Mouse (Mus musculus): ENCODE results near the gene Slc28a3.

The Slc28a3 gene

GRCm38 (mm10) chr13:58560497-58561138 is 50.1 kb downstream of the Slc28a3 start:
- peak; percentile 44 for DNase-seq (ENCODE audit: low spot score)

GRCm38 (mm10) chr13:58558216-58558615 is 52.5 kb downstream of the Slc28a3 start:
- no peak for DNase-seq (ENCODE audit: low spot score)

- no peak for DNase-seq (ENCODE audit: low spot score)
These were observed 54.7 kb downstream of the Slc28a3 start for GRCm38 (mm10) chr13:58556018-58556417.

GRCm38 (mm10) chr13:58555561-58555960 is 55.1 kb downstream of the Slc28a3 start:
- no peak for DNase-seq (ENCODE audit: low spot score)

- no peak for DNase-seq (ENCODE audit: low spot score)
These were observed 58.8 kb downstream of the Slc28a3 start for GRCm38 (mm10) chr13:58551924-58552323.

GRCm38 (mm10) chr13:58547570-58547969 is 63.1 kb downstream of the Slc28a3 start:
- DNase-seq (ENCODE audit: low spot score): no peak

DNA sequence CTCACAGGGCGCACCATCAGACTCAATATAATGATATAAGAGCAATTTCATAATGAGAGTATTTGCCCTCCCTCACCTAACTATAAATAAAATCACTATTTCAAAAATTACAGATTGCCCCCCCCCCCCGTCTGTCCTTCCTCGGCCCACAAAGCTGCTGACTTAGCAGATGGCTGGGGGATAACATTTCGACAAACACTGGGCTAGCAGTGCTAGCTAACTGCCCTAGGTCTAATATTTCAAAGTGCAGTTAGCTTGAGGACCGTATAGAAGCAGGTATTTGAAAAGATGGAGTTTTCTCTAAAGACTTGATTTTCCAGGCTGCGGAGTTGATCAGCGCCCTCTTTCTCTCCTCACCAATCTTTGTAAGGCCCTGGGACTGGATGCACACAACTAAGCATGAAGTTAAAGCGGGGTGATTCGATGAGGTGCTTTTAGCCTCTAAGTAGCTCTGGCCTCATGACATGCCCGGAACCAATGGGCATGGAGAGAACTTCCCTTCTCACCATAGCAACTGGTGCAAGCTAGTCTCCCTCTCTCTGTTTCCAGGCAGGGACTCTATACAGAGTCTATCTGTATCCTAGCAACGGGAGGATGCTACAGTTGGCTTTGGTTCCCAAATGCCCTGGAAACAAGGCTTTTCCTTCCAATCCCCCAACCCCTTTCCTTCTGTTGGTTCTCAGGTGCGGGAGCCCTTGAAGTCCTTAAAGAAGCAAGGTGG is 66.8 kb downstream of the Slc28a3 start:
- DNase-seq (ENCODE audit: low spot score): no peak

- DNase-seq (ENCODE audit: low spot score): no peak
These were observed 67.6 kb downstream of the Slc28a3 start for GRCm38 (mm10) chr13:58543066-58543465.

DNA sequence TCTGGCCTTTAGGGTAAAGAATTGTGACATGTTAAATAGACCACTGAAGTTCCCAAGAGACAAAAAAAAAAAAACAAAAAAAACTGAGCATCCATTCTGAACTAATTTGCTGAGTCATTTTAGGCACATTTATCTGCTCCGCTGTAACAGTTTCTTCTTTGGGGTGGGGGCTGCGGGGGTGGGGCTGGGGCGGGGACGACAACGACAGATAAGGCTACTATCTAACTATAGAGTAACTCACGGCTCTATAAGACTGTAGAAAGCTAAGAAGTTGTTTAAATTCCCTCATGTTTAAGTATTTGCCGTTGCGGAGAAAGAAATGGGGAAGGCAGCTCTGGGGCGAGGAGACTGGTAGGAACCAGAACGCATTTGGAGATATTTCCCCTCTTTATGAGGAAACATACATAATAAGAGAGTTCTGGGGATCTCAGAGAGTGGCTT is 68.1 kb downstream of the Slc28a3 start:
- DNase-seq (ENCODE audit: low spot score): no peak

DNA sequence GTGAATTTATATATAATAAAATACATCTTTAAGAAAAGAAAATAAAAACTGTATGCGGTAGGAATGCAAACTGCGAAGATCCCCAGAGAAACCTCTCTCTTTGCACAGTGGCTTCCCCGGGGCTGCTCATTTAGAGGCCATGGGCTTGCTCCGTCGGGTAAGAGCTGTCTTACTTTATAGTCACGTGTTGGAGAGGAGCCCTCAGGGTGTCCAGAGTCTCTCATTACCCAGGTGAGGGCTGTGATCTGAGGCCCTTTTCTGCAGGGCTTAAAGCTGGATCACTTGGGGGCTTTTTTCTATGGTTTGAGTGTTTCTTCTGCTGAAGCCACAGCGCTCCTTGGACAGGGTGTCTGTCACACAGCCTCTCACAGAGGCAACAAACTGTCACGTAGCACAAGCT is 68.5 kb downstream of the Slc28a3 start:
- DNase-seq (ENCODE audit: low spot score): no peak

DNA sequence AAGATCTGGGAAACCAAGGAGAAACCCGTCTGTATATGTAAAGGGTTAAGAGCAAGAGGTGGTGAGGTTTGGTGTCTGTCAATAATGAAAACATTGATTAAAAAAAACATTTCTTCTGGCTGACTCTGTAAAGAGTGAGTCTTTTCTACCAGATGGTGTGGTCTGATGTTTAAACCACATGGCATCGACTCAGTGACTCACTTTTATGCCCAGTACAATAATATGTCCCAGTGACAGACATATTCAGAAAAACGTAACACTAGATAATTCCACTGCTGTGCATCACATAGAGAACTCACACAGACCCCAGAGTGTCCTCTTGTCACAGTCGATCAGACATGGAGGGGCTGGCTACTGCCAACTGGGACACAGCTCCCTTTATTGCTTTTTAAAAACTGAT is 69.1 kb downstream of the Slc28a3 start:
- no peak for DNase-seq (ENCODE audit: low spot score)

DNA sequence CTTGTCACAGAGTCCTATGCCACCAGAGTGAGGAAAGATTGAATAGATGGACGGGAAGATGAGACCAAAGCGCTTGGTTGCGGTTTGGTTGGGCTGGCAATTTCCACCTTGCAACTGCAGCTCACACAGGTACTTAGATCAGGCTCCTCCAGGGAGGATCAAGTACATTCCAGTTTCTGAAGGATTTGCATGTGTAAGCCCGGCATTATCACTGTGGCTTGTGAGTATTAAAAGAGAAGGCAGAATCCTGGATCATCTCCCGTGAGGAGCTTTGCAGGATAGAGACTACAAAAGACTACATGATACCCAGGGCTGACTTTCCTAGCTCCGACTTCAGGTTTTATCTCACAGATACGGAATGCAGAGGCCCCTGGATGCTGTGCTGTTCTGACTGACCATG is 71.7 kb downstream of the Slc28a3 start:
- DNase-seq (ENCODE audit: low spot score): no peak

GRCm38 (mm10) chr13:58538366-58538765 is 72.3 kb downstream of the Slc28a3 start:
- no peak for DNase-seq (ENCODE audit: low spot score)

DNA sequence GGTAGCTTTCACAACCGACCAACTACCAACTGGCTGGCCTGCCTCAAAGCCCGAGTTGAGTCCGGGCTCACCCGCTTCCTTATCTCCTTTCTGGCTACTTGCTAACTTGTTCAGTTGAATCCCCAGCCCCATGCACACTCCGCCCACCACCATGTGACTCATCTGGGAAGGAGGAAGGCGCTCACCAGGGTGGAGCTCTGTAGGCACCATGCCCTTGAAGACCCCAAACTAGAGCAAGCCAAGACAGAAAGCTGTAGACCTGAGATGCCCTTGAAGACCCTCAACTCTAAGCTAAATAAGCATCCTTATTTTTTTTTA is 72.8 kb downstream of the Slc28a3 start:
- DNase-seq (ENCODE audit: low spot score): no peak

- no peak for DNase-seq (ENCODE audit: low spot score)
These were observed 73.3 kb downstream of the Slc28a3 start for GRCm38 (mm10) chr13:58537232-58537915.

- no peak for DNase-seq (ENCODE audit: low spot score)
These were observed 74.0 kb downstream of the Slc28a3 start for GRCm38 (mm10) chr13:58536466-58537231.

DNA sequence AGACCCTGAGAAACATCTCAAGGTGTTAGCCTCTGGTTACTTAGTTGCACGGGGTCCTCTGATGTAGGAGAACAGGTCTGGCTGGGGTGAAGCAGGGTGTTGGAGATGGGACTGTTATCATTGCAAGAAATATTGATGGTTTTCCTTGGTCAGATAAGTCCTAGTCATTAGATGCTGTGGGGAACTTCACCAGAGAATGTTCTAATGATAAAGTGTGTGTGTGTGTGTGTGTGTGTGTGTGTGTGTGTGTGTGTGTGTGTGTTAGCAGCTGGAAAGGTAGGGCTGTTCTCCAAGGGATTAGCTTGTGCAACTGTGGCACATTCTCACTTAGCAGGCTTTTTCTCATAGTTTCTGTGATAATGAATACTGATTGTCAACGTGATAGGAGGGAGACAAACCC is 75.4 kb downstream of the Slc28a3 start:
- no peak for DNase-seq (ENCODE audit: low spot score)

- DNase-seq (ENCODE audit: low spot score): no peak
These were observed 75.8 kb downstream of the Slc28a3 start for GRCm38 (mm10) chr13:58534861-58535260.

DNA sequence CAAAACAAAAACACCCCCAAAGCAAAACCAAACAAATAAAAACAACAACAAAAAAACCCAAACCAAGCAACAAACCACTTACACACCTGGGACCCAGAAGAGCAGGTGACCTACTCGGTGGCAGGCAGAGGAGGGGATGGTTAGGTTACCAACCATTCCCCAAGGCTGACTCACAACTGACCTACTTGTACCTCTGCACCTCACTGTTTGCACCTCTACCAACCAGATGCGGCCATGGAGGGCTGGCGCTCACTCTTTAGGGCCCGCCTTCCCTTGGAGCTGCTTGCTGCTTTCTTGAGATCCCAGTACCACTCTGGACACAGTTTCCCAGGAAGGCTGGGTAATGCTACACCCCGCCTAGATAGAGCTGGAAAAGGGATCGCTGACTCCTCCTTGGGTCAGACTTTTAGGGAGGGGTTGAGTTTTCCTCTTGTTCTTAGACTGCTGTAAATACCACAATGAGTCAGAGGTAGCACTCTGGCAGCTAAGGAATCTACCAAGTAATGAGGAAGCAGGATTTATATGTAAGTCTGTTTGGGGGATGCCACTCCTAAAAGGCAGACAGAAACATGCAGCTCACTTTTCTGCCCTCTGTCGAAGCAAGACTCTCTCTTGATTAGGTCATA is 76.3 kb downstream of the Slc28a3 start:
- no peak for DNase-seq (ENCODE audit: low spot score)

DNA sequence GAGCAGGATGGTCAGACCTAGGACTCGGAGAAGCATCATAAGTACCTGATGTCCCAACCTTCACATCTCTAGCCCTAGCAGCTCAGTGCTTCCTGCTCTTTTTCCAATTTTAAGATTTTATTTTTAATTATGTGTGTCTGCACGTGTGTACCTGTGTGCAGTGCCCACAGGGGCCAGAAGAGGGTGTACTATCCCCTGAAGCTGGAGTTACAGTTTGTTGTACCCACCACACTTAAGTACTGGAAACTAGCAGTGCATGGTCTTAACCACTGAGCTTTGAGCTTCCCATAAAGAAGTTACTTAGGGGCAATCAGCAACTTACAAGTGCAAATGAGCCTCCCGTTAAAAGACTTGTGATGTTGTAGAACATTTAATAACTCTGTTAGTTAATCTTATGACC is 86.1 kb downstream of the Slc28a3 start:
- DNase-seq (ENCODE audit: low spot score): no peak

DNA sequence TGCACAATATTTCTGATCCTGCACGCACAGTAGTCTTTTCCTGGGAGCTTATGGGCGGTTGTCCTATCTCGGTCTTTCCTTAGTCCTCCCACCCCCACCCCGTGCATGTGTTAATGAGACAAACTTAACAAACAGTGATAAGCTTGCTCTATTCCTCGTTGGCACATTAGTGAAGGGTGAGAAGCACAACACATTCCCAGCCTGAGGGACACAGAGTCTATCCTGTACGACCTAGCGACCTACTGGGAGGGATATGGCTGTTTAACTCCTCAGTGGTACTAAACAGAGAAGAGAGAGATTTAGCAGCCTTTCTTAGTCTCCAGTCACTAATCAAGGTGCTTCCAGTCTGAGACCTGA is 86.9 kb downstream of the Slc28a3 start:
- no peak for DNase-seq (ENCODE audit: low spot score)
